Mouse (Mus musculus) embryonic facial prominence, embryonic 11.5 days (tissue): Measurements from ENCODE around the gene C1qtnf7. TPM values are rescaled to one million over a fixed set of nuclear protein-coding genes. Genes with fewer than 3 reads are reported as not detected.

Experiments used
- ATAC-seq: fragments of 200-750 bp; cut with Nextera tagmentation; replicated peaks from 2 replicates; pipeline ENCODE4 v1.8.0; 2017; ENCODE audit warnings: low read depth; ENCODE audit not compliant: insufficient number of reproducible peaks, low FRiP score, low TSS enrichment
- DNase-seq: peaks from one replicate; pipeline ENCODE4 v3.0.0-alpha.2; 2015; ENCODE audit warnings: low spot score
- H3K27ac ChIP-seq: fragments of 300-500 bp; sonication (generic); replicated peaks from 2 replicates; pipeline ENCODE4 v1.5.1; 2014; ENCODE audit warnings: mild to moderate bottlenecking, low read depth, low read length, control low read depth
- H3K27me3 ChIP-seq: fragments of 300-500 bp; sonication (generic); 2 replicates; pipeline ENCODE4 v1.6.1; 2014; ENCODE audit warnings: mild to moderate bottlenecking, low read length, moderate library complexity, mixed read lengths; ENCODE audit not compliant: control insufficient read depth, insufficient read depth
- H3K36me3 ChIP-seq: fragments of 300-500 bp; sonication (generic); replicated peaks from 2 replicates; pipeline ENCODE4 v1.6.1; 2014; ENCODE audit warnings: low read depth, mild to moderate bottlenecking, low read length, moderate library complexity, mixed read lengths; ENCODE audit not compliant: control insufficient read depth, insufficient read depth
- H3K4me1 ChIP-seq: fragments of 300-500 bp; sonication (generic); 2 replicates; pipeline ENCODE4 v1.6.1; 2014; ENCODE audit warnings: low read length, mixed read lengths; ENCODE audit not compliant: control insufficient read depth, insufficient read depth
- H3K4me2 ChIP-seq: fragments of 300-500 bp; sonication (generic); 2 replicates; pipeline ENCODE4 v1.6.1; 2014; ENCODE audit warnings: low read depth, mild to moderate bottlenecking, control low read depth, low read length, moderate library complexity
- H3K4me3 ChIP-seq: fragments of 300-500 bp; sonication (generic); 2 replicates; pipeline ENCODE4 v1.5.1; 2014; ENCODE audit warnings: low read depth, low read length, control low read depth
- H3K9ac ChIP-seq: fragments of 300-500 bp; sonication (generic); replicated peaks from 2 replicates; pipeline ENCODE4 v1.6.1; 2014; ENCODE audit warnings: mild to moderate bottlenecking, control low read depth, low read length
- H3K9me3 ChIP-seq: fragments of 300-500 bp; sonication (generic); replicated peaks from 2 replicates; pipeline ENCODE4 v1.6.1; 2016; ENCODE audit warnings: mild to moderate bottlenecking, low read length, inconsistent platforms, mixed read lengths; ENCODE audit not compliant: control insufficient read depth
- WGBS: fragments of 180-500 bp; shearing (Covaris S2); extraction: QIAGEN DNeasy Blood & Tissue Kit; methylation state at CpG from one replicate; pipeline ENCODE4 v1.1.7; 2014; 5-methylcytosine and 5-hydroxymethylcytosine counted together
- polyA plus RNA-seq: library from polyadenylated mRNA; unstranded; fragments of >200 nt; fragmentation: Nextera tagmentation; extraction: Ambion mirVana; gene quantifications from 2 replicates; pipeline ENCODE4 v1.2.1, GENCODE M21; 2014

Gene C1qtnf7
- polyA plus RNA-seq, 1 experiment from 2014 or later = 4.9 TPM

GRCm38 (mm10) chr5:43521369-43521768 lies 6.0 kb downstream of the C1qtnf7 start:
- Histone ChIP-seq H3K4me3 (no peak overlapping the region), H3K9ac (no peak overlapping the region), H3K9me3 (no peaks in the 10 kb centered on the region), H3K36me3 (no peaks in the 10 kb centered on the region), H3K27me3 (no peaks in the 10 kb centered on the region), H3K27ac (no peak overlapping the region), H3K4me1 (no peaks in the 10 kb centered on the region), H3K4me2 (no peak overlapping the region)
- DNase-seq (no peak), ATAC-seq (no peak)
- WGBS = 66% methylated on average over 7 of the region's 7 CpGs

- H3K27me3 ChIP-seq = no peaks in the 10 kb centered on the region
- no peak overlapping the region for H3K9ac ChIP-seq
- WGBS = 39% methylated on average over 1 of the region's 1 CpGs
- H3K9me3 ChIP-seq = no peaks in the 10 kb centered on the region
- ATAC-seq (no peak), DNase-seq (peak; percentile 65)
- no peak overlapping the region for H3K4me2 ChIP-seq
- H3K4me3 ChIP-seq = no peak overlapping the region
- no peak overlapping the region for H3K27ac ChIP-seq
- no peaks in the 10 kb centered on the region for H3K36me3 ChIP-seq
- H3K4me1 ChIP-seq = no peaks in the 10 kb centered on the region
Observed at GRCm38 (mm10) chr5:43522866-43523265, 7.5 kb downstream of the C1qtnf7 start.

DNA sequence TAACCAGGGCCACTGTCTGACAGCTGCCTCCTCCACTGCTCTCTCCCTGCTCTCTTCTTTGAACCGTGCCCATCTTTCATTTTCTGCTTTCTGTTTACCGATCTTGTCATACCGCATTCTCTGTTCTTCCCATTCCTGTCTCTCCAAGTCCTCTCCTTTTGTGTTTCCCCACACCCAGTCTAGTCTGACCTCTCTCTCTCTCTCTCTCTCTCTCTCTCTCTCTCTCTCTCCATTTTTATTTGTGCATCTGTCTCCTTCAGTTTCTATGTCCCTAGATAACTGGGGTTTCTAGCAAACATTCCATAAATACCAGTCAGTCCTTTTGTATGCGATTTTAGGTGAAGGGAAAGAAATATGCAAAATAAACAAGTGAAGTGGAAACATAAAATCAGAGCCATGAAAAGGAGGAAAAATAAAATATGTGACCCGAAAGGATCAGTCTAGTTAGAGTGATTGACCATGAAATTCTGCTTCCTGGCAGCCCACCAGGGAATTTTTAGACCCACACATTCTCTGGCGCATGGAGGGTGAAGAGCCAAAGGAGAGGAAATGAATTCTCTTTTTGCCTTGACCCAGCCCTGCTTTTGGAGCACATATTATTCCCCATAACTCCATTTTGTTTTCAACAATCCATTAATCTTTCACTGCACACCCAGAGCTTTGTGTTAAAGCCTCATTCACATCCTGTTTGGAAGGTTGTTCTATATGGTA lies 11.7 kb downstream of the C1qtnf7 start:
- Histone ChIP-seq H3K4me3 (no peak overlapping the region), H3K9ac (no peak overlapping the region), H3K9me3 (no peaks in the 10 kb centered on the region), H3K27me3 (no peaks in the 10 kb centered on the region), H3K4me2 (no peak overlapping the region), H3K27ac (no peak overlapping the region), H3K36me3 (no peaks in the 10 kb centered on the region), H3K4me1 (no peaks in the 10 kb centered on the region)
- ATAC-seq (no peak), DNase-seq (no peak)
- WGBS = 65% methylated on average over 6 of the region's 6 CpGs

- ATAC-seq (no peak), DNase-seq (no peak)
- no peaks in the 10 kb centered on the region for H3K9me3 ChIP-seq
- no peaks in the 10 kb centered on the region for H3K27me3 ChIP-seq
- no peak overlapping the region for H3K27ac ChIP-seq
- H3K4me3 ChIP-seq = no peak overlapping the region
- H3K4me1 ChIP-seq = no peaks in the 10 kb centered on the region
- no peaks in the 10 kb centered on the region for H3K36me3 ChIP-seq
- H3K4me2 ChIP-seq = no peak overlapping the region
- 86% methylated on average over 3 of the region's 3 CpGs for WGBS
- H3K9ac ChIP-seq = no peak overlapping the region
Observed at GRCm38 (mm10) chr5:43530186-43530585, 14.8 kb downstream of the C1qtnf7 start.

DNA sequence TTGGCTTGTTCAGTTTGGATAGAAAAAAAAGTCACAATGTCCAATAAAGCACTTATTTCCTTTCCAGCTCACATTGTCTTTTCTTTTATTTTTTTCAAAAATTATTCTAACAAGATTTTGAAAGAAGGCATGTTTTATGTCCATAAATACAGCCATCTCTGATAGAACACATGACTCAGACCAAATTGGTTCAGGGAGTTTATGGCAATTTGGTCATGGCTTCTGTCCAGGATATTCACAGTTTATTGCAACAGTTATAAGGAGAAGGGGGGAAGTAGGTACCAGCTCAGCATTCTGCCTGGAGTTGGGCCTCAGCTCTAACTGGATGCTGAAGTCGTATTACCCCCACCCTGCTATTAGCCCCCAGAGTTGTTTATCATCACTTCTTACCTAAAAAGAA lies 15.5 kb downstream of the C1qtnf7 start:
- WGBS = 90% methylated on average over 1 of the region's 1 CpGs
- H3K36me3 ChIP-seq = no peaks in the 10 kb centered on the region
- no peak overlapping the region for H3K9ac ChIP-seq
- no peak overlapping the region for H3K4me3 ChIP-seq
- no peaks in the 10 kb centered on the region for H3K27me3 ChIP-seq
- no peak overlapping the region for H3K27ac ChIP-seq
- ATAC-seq (no peak), DNase-seq (no peak)
- H3K4me1 ChIP-seq = no peaks in the 10 kb centered on the region
- no peak overlapping the region for H3K4me2 ChIP-seq
- no peaks in the 10 kb centered on the region for H3K9me3 ChIP-seq

- no peaks in the 10 kb centered on the region for H3K9me3 ChIP-seq
- peak overlapping the region; percentile 43 for H3K27ac ChIP-seq
- H3K9ac ChIP-seq = no peak overlapping the region
- no peaks in the 10 kb centered on the region for H3K27me3 ChIP-seq
- H3K4me1 ChIP-seq = no peaks in the 10 kb centered on the region
- peak; percentile 61 for ATAC-seq
- no peak overlapping the region for H3K4me2 ChIP-seq
- no peaks in the 10 kb centered on the region for H3K36me3 ChIP-seq
- WGBS = 49% methylated on average over 14 of the region's 14 CpGs
- DNase-seq = peak; percentile 72
- no peak overlapping the region for H3K4me3 ChIP-seq
Observed at GRCm38 (mm10) chr5:43538322-43539167, 23.2 kb downstream of the C1qtnf7 start.

- H3K4me1 ChIP-seq = no peaks in the 10 kb centered on the region
- DNase-seq (no peak), ATAC-seq (no peak)
- no peak overlapping the region for H3K9ac ChIP-seq
- 39% methylated on average over 3 of the region's 3 CpGs for WGBS
- H3K4me3 ChIP-seq = no peak overlapping the region
- H3K27me3 ChIP-seq = no peaks in the 10 kb centered on the region
- no peak overlapping the region for H3K4me2 ChIP-seq
- H3K36me3 ChIP-seq = no peaks in the 10 kb centered on the region
- no peak overlapping the region for H3K27ac ChIP-seq
- no peaks in the 10 kb centered on the region for H3K9me3 ChIP-seq
Observed at GRCm38 (mm10) chr5:43539168-43539516, 23.8 kb downstream of the C1qtnf7 start.

DNA sequence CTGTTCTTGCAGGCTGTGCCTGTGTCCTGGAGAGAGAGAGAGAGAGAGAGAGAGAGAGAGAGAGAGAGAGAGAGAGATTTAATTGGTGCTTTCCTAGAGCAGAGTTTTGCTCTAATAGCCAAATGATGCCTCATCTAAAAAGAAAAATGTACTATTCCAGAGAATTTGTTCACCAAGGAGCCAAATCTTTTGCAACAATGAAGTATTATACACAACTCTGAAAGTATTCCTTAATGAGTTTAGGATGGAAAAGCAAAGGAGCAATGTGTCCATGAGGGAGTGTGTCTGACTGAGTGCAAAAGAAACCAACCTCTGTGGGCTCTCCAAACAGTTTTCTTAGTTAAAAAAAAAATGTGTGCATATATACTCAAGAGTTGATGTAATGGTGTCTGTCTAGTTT lies 24.5 kb downstream of the C1qtnf7 start:
- DNase-seq = no peak
- H3K4me2 ChIP-seq = no peak overlapping the region
- no peaks in the 10 kb centered on the region for H3K27me3 ChIP-seq
- no peak overlapping the region for H3K9ac ChIP-seq
- no peak overlapping the region for H3K27ac ChIP-seq
- no peak for ATAC-seq
- H3K36me3 ChIP-seq = no peaks in the 10 kb centered on the region
- H3K4me3 ChIP-seq = no peak overlapping the region
- H3K4me1 ChIP-seq = no peaks in the 10 kb centered on the region
- H3K9me3 ChIP-seq = no peaks in the 10 kb centered on the region
